Mouse (Mus musculus) embryo, embryonic 9.5 days (tissue): Measurements from ENCODE around the gene Tacc2.

Experiments used
- DNase-seq: peaks from one replicate; pipeline ENCODE4 v3.0.0-alpha.2; 2017; ENCODE audit errors: extremely low spot score

Tacc2 gene

DNA sequence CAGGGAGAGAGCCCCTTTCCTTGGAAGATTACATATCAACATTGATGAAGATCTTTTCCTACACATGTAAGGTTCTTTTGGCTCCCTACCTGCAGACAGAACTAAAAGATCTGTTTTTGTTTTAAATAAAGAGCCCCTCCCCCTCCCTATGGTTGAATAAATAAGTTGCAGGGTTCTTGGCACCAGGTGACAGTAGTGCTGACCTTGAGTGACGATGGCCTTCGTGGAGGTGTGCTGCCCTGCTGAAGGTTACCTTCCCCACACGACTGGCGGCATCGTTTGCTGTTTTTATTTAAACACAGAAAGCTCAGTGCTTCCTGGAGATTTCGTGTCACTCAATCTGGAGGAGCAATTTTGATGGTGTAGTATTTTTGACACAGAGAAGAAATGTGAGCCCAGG is 113.6 kb downstream of the Tacc2 start:
- no peak for DNase-seq

DNA sequence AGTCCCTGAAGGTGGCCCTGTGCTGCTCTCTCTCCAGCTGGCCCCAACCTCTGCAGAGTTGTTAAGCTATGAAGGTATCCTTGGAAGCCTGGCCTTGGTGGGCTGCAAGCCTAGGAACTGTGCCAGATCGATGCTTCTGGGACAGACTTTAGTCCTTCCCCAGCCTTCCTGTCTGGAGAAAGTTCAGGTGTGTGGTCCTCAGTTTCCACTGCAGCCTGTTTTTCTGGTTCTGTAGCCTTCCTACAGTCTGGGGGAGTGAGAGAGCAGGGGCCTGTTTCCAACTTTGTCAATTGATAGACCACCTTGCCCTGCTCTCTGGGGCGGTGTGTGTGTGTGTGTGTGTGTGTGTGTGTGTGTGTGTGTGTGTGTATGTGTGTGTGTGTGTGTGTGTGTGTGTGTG is 114.7 kb downstream of the Tacc2 start:
- DNase-seq: no peak

DNA sequence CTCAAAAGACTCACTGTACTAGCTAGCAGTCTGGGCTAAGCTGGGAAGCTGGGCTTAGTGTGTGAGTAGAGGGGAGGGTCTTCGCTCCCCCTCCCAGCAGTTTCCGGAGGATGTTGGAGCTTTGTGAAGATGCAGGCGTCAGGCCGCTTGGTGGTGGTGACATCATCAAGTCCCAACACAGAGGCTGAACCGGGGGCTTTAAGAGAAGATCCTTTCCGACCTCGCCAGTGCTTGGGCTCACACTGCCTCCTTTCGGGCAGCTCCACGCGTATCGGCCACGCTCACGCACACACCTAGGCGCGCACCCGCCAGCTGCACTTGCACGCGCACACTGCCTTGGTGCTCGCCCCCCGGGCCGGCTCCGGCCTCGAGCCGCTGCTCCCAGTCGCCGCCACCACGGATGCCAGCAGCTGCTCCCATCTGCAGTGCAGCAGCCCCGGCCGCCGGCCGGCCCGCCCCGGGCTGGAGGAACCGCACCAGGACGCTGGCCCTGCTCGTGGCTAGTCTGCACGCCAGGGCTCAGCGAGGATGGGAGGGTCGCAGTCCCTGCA is 115.2 kb downstream of the Tacc2 start:
- peak; percentile 86 for DNase-seq

GRCm38 (mm10) chr7:130692943-130693799 is 115.9 kb downstream of the Tacc2 start:
- DNase-seq: peak; percentile 64

GRCm38 (mm10) chr7:130693800-130694193 is 116.6 kb downstream of the Tacc2 start:
- DNase-seq: peak; percentile 41

GRCm38 (mm10) chr7:130695669-130696338 is 118.6 kb downstream of the Tacc2 start:
- no peak for DNase-seq

DNA sequence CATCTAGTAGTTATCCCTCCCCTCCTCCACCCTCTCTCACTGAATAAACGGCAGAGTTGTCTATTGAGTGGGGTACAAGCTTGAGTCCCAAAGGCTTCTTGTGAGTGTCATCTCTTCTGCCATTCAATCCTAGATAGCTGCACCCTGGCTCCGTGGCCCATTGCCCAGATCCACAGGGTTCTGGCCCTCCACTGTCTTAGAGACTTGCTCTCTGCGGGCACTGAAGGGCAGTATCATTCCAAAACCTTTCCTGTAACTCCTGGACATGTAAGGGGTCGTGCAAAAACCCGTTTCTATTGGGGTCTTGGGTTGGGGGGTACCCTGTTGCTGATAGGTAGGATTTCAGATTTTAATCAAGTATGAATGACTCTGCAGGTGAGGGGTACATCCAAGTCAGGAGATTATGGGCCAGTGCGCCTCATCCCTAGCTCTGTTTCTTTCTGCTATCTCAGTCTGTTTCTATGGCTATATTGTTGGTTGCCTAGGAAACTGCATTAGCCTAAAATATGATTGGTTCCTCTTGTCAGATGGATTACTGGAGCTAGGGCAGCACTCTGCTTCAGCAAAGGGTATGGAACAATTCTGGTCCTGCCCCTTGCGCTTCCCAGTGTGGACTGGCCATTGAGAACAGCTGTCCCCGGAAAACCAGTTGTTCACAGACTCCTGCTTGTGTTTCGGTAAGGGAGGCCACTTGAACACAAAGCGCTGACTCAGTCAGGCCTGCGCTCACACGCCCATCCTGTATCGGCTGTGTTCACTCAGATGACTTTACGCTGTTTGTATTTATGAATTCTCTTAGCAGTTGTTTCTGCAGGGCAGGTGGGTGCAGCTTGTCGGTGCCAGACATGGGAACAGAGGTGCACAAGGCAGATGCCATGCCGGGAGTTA is 119.4 kb downstream of the Tacc2 start:
- no peak for DNase-seq

DNA sequence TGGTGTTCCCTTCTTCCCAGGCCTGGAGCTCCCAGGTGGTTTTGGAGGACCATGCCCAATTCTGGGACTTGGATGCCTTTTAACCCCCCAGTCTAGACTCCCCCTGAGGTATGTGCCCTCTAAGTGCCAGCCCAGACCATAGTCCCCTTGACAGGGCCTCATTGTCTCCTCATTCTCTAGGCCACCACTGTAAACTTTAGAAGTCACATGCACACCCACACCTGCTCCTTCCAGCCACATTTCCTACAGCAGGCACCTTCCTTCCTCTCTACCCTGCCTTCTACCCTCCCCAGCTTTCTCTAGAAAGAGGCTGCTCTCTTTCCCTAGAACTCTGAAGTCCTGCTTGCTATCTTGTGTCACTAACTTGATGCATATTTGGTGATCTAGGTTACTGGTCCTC is 121.2 kb downstream of the Tacc2 start:
- DNase-seq: no peak

DNA sequence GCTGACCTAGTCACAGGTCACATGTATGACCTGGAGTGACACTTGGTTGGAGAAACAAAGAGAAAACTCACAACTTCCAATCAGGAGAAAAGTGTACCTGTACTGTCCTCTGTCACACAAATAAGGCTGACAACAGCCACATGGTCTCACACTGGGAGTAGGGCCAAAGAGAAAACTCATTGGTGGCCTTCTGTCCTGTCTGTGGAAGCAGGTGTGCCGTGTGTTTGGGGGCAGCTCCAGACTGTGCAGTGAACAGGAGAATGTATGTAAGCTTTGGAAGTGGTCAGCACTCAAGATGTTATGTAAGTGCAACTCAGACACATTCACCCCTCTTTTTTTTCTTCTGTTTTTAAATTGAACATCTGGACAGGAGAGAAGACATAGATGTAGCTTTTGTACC is 124.1 kb downstream of the Tacc2 start:
- no peak for DNase-seq

- no peak for DNase-seq
Measured at GRCm38 (mm10) chr7:130705230-130705629, 128.0 kb downstream of the Tacc2 start.

GRCm38 (mm10) chr7:130708940-130709339 is 131.7 kb downstream of the Tacc2 start:
- DNase-seq: no peak

- no peak for DNase-seq
Measured at GRCm38 (mm10) chr7:130709372-130710274, 132.4 kb downstream of the Tacc2 start.

DNA sequence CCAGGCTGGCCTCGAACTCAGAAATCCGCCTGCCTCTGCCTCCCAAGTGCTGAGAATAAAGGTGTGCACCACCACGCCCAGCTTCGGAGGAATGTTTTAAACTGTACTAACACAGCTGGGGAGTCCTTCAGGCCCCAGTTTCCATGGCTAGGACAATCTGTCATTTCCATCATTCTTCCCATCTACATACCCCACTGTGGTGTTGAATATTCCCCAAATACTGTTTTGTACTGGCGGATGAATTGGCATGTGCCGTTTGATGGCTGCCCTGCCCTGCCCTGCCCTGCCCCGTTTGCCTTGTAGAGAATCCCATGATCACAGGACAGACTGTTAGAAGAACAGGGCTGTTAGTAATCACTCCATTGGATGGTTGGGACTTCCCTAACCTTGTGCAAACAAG is 134.6 kb downstream of the Tacc2 start:
- no peak for DNase-seq

- DNase-seq: no peak
Measured at GRCm38 (mm10) chr7:130713319-130713718, 136.1 kb downstream of the Tacc2 start.

DNA sequence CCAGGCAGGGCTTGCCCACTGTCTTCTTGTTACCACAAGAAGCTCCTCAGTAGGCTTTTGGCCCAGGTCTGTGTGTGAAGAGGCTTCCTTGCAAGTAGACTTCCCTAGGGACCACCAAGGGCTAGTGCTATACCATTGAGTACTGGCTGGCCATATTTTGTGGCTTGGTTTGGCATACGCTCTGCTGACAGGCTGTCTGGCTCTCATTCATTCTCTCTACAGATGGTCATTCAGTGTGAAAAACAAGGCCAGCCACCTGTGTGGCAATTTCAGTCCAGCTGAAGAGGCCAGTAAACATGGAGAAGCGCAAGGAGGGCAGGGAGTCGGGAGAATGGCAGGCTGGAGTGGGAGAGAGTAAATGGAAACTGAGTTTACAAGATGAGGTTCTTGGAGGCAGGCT is 138.2 kb downstream of the Tacc2 start:
- DNase-seq: no peak

DNA sequence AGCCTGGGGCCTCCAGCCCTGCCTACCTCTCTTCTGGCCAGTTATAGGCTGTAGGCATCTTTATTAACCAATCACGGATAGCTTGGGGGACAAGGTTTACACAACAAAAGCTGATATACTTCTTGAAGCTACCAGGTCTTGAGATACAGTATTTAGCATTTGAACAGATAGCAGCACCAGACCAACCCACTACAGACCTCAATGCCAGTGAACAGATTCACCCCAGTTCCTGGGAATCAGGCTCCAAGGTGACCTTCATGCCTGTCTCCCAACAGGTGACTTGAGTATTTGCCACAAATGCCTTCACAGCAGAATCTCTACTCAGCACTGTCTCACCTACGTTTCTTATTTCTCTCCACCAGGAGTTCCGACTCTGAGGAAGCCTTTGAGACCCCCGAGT is 139.1 kb downstream of the Tacc2 start:
- no peak for DNase-seq

GRCm38 (mm10) chr7:130716989-130717388 is 139.8 kb downstream of the Tacc2 start:
- DNase-seq: no peak

- DNase-seq: peak; percentile 12
Measured at GRCm38 (mm10) chr7:130719931-130720598, 142.8 kb downstream of the Tacc2 start.

- no peak for DNase-seq
Measured at GRCm38 (mm10) chr7:130720646-130721335, 143.6 kb downstream of the Tacc2 start.

DNA sequence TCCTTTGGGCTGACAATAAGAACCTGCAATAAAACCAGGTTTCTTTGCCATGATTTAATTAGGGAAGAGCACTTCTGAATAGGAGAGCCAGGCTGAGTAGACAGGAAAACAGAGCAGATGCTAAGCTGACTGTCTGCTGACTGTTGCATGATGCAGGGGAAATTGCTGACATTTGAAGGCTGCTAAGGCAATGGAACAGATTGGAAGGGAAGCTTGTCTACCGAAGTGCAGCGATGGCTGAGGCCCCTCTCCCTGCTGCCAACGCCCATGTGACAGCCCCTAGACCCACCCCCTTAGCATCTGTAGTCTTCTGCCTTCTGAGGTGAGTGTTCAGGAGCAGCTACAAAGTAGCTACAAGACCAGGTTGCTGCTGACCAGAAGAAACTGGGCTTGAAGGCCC is 148.9 kb downstream of the Tacc2 start:
- no peak for DNase-seq
